Mouse (Mus musculus) erythroblast, embryonic 14.5 days (primary cell): Measurements from ENCODE around the gene Fgfr2.

Experiments
- GATA1 ChIP-seq: IDR thresholded peaks from 2 replicates; pipeline ENCODE4 v1.6.1; 2012; ENCODE audit warnings: low read length, inconsistent platforms, mixed read lengths
- TAL1 ChIP-seq: IDR thresholded peaks from 3 replicates; pipeline ENCODE4 v1.6.1; 2012; ENCODE audit warnings: low read length, inconsistent platforms, mixed read lengths

- TF ChIP-seq TAL1: no peak
- TF ChIP-seq GATA1: no peak
Observed at GRCm38 (mm10) chr7:132739829-132740228, 383.3 kb downstream of the Fgfr2 start.
